Mouse (Mus musculus): Measurements from ENCODE around the gene Ccdc105.

The Ccdc105 gene

DNA sequence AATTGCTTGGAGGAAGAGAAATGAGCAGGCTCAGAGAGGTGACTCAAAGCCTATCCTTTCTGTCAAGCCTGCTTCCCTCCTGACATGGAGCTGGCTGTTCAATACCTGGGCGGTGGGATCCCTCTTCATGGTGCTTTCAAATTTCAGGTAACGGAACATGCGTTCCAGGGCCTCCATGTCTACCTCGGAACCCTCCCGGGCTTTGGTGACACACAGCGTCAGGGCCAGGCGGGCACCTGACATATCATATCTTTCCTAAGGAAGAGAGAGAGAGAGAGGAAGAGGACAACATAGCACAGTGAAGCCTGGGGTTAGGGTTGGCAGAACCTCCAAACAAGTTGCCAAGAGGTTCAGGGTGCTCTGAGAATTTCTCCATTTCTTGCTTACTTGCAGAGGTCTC is 37.7 kb downstream of the Ccdc105 start:
- no peak for DNase-seq (ENCODE audit: low spot score)

DNA sequence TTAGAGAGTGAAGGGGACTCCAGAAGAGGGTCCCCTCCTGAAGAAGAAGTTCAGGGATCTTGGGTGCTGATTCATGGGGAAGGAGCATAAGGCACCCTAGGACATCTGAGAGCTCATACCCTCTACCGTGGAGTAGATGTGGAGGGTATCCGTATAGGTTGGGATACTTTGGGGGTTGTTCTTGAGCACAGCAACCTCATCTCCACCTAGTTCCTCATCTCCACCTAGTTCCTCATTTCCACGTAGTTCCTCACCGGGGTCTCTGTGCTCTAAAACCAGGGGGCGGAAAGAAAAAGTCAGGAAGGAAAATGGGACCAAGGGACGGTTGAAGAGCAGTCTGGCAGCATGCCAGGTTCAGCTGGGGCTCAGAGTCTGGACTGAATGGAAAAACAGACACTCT is 38.7 kb downstream of the Ccdc105 start:
- no peak for DNase-seq (ENCODE audit: low spot score)

DNA sequence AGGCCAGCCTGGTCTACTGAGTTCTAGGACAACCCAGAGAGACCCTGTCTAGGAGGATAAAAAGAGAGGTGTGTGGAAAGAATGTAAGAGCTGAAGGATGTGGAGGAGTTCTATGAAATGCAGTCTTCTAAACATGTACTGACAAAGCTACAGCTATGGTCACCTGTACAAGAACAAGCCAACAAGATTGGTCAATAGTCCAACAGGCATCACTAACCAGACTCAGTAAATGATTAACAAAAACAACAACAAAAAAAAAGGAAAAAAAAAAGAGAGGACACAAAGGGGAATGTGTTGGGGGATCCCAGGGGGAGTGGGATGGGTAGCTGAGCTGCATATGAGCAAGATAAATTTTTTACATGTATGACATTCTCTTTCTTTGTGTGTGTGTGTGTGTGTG is 42.2 kb downstream of the Ccdc105 start:
- DNase-seq (ENCODE audit: low spot score), result no peak

DNA sequence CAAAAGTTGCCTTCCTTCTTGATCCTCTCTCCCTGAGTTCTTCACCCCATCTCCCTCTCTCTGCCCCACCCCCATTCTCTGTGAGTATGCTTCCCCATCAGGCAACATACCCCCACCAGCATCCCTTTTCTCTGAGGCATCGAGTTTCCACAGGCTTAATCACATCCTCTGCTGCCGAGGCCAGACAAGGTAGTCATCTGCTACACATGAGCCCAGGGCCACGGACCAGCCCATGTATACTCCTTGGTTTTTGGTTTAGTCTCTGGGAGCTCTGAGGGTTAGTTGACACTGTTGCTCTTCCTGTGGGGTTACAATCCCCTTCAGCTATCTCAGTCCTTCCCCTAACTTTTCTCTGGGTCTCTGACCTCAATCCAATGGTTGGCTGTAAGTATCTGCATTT is 52.0 kb downstream of the Ccdc105 start:
- no peak for DNase-seq (ENCODE audit: low spot score)

All from c-Kit-positive CD71-positive TER-119-positive erythroid progenitor cells, embryonic 14.5 days (primary cell).